Mouse (Mus musculus) sigmoid colon, adult 10 weeks (tissue): ENCODE data around the gene Prss12. TPM values are rescaled to one million over a fixed set of nuclear protein-coding genes. Genes with fewer than 3 reads are reported as not detected.

ENCODE experiments used
- polyA plus RNA-seq: library from polyadenylated mRNA; stranded (reverse); fragments of 350-450 nt; fragmentation: Illumina TruSeq; extraction: RNeasy Lipid Tissue Mini Kit (QIAGEN cat#74804); gene quantifications from one replicate; pipeline ENCODE4 v1.2.3, GENCODE M21; 2014; ENCODE audit warnings: low read depth, low replicate concordance

Gene Prss12
- 0.16 TPM for polyA plus RNA-seq

GRCm38 (mm10) chr3:123446708-123447537 is at the start of gene Prss12:
Gene Prss12 (plus strand): TSS chr3:123446913.

Other genes with a start within 250 kb of the Prss12 start
- 226 TPM for gene Synpo2, start 210.8 kb upstream of the Prss12 start, polyA plus RNA-seq
- 94.4 TPM for gene Sec24d, start 179.5 kb upstream of the Prss12 start, polyA plus RNA-seq
- 42.5 TPM for gene Mettl14, start 60.8 kb upstream of the Prss12 start, polyA plus RNA-seq
- gene Ndst3, start 243.9 kb downstream of the Prss12 start, polyA plus RNA-seq: 2.7 TPM